Mouse (Mus musculus): Measurements from ENCODE around the gene Amhr2.

Gene Amhr2

DNA sequence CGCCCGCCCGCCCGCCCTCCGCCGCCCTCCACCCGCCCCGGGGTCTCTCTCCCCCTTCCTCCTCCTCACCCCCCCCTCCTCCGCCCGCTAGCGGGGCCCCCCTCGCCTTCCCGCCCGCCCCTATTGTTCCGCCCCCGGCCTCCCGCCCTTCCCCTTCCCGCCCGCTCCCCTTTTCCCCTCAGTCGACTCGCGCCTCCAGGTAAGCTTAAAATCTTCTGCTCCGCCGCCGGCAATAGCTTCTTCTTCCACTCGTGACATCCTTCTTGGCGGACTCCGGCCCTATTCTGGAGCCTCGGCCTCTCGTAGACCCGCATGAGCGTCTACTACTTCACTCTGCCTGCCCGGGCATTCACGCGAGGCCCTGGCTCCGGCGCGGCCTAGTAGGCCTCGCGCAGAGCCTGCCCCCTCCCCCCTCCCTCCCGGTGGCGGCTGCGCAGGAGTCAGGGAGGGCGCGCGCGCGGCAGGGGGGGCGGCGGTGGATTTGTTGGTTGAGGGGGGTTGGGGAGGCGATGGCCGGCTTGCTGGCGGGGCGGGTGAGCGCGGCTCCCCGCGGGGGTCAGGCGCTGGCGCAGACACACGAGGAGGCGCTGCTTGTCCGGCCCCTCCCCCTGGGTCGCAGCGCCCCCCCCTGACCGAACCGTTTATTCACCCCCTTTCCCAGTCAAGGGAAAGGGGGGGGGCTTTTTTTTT lies 25.6 kb downstream of the Amhr2 start:
- DNase-seq (ENCODE audit: low spot score in 2 of 2), result peak; percentile 80 to 81

DNA sequence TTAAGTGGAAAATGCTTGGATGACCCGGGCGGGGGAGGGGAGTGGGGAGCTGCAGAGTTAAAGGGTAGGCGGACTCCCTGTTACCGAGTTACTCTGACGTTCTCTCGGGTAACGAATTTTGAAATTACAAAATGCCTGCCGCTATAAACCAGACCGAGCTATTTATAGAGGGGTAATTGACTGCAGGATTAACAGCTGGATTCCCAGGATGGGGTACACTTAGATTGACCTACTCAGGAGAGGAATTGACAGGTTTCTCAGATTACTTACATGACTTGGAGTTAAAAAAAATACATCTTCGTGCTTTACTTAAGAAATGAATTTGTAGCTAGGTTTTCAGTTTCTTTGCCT lies 26.1 kb downstream of the Amhr2 start:
- no peak for DNase-seq (ENCODE audit: low spot score in 2 of 2)

DNA sequence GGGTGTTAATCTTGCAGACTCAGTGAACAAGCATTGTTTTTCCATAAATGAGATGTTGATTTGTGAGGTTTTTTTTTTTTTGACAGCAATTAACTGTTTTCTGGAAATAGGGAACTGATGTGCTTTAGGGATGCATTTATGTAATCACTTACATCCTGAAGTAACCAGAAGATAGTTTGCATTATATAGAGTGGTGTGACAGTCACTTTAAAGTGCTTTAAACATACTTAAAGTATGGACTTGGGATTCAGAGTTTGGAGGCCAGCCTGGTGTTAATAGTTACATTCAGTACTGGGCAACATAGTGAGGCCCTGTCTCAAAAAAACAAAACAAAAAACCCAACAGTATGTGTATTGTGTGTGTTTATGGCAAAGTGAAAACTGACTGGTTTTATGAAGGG lies 26.6 kb downstream of the Amhr2 start:
- no peak for DNase-seq (ENCODE audit: low spot score in 2 of 2)

DNA sequence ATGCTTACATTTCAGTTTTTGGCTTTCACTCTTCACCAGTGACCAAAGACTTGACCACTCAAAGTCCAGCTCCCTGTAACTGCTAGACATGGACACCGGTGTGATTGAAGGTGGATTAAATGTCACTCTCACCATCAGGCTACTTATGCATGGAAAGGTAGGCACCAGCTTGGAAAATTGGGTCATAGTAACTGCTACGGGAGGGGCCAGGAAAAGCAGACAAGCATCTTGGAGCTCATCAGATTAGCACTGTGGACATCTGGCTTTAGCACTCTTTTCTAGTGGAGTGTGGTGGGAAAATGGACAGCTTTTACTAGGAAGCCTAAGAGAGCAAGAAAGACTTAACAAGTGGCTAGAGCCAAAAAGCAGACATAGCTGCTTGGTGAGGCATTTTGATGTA lies 28.1 kb downstream of the Amhr2 start:
- no peak for DNase-seq (ENCODE audit: low spot score in 2 of 2)

DNA sequence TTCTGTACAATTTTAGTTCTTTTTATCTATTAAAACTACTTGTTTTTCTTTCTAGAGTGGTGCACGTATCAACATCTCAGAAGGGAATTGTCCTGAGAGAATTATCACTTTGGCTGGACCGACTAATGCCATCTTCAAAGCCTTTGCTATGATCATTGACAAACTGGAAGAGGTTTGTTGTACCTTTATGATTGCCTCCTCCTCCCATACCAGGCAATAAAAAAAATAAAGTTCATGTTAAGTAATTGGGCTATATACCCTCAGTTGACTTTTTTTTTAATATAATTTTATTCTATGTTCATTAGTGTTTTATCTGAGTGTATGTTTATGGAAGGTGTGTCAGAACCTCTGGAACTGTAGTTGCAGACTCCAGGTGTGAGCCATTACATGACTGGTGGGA lies 29.4 kb downstream of the Amhr2 start:
- no peak for DNase-seq (ENCODE audit: low spot score in 2 of 2)

DNA sequence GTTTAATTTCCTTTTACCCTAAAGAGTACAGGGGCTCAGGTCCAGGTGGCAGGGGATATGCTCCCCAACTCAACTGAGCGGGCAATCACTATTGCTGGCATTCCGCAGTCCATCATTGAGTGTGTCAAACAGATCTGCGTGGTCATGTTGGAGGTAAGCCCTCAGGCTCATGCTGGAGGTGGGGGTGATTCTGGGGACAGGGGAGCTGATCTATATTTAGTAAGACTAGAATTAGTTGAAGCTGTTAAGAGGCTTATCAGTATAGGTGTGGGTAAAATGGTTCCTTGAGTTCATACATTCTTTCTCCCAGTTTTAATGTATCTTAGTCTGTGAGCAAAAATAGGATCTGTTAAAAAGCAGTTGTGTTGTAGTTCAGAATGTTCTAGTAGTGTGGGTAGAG lies 38.0 kb downstream of the Amhr2 start:
- no peak for DNase-seq (ENCODE audit: low spot score in 2 of 2)

DNA sequence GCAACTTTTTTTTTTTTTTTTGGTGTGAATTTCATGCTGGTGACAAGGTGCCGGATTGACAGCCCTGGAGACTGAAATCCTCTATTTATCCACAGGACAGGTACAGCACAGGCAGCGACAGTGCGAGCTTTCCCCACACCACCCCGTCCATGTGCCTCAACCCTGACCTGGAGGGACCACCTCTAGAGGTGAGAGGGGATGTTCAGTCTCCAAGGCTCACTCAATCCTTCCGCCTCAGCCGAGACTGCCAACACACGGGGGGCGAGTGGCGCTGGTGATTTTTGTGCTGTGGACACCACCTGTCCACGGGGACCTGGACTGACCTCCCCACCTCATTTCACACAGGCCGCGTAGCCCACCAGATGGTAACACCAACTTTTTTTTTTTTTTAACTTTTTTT lies 40.7 kb downstream of the Amhr2 start:
- no peak for DNase-seq (ENCODE audit: low spot score in 2 of 2)

DNA sequence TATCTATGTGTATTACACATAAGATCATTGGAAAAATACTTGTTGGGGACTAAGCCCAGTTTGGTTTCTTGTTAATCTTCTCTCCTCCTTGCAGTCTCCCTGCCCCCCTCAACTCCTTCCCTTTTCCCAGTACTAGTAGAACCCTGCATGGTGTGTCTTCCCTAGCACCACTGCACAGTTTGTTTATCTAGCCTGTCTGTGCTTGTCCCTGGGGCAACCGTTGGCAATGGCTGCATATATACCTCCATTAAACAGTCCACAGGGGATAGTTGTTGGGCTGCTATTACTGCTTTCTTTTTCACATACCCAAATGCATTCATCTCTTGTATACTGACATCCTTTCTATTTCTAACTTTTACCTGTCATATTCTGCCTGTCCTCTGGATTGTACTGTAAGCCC lies 42.5 kb downstream of the Amhr2 start:
- DNase-seq (ENCODE audit: low spot score in 2 of 2), result no peak

DNA sequence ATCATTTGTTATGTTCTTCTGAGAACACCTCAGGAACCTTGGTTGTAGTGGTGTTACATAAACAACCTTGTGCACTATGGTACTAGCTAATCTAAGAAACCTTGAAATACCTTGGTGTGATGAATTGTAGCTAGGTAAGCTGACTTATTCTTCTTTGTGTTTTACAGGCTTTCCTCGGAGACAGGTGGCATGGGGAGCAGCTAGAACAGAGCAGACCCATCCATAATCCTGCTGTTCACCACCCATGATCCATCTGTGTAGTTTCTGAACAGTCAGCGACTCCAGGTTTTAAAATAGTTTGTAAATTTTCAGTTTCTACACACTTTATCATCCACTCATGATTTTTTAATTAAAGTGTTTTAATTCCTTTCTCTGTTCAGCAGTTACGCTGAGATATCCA lies 53.2 kb downstream of the Amhr2 start:
- DNase-seq (ENCODE audit: low spot score in 2 of 2), result no peak

DNA sequence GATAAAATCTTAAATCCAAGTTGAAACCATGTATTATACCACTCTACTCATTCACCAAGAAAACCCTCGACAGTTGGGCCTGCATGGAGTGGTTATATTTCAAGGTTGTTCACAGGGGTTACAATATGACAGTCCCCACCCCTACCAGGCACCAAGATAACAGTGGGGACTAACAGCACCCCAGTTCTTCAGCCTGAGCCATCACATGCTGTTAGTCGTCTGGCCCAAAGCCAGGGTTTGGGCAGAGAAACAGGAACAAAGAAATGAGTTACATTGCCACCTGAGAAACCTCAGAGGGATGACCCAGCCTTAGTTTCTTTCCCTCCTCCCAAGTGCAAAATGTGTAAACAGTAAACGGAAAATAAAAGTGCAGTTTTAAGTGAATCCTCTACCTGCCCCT lies 54.2 kb downstream of the Amhr2 start:
- DNase-seq (ENCODE audit: low spot score in 2 of 2), result no peak

DNA sequence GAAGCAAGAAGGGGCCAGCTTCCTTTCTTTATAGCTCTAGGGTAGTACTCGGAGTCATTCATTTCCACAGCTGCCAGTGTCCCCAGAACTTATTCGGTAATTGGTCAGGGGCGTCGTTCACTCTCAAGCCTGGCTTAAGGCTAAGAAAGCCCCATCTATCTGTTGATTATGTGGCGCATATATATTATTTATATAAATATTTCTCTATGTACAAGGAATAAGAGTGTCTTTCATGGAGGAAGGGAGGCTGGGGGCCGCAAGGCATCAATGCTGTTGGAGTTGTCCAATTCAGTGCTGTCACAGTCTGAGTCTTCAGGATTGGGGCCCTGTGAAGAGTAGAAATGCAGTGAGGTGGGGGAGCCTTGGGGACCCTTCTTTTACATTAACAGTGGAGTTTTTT lies 54.7 kb downstream of the Amhr2 start:
- no peak for DNase-seq (ENCODE audit: low spot score in 2 of 2)

DNA sequence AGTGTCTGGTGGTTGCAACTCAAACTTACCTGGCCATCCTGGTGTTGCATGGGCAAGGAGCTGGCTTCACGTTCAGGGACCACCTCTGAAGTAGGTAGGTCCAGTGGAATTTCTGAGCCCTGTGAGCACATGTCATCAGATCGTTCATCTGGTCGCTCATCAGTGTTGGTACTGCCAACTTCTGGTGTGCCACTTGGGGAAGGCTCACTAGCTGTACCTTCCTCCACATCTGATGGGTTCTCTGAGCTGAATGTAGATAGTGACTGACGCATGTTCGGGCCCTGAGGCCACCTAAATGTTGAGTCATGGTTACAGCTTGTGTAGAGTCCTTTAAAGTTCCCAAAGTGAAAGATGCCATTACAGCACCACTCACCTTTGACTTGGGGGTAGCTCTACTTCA lies 55.3 kb downstream of the Amhr2 start:
- DNase-seq (ENCODE audit: low spot score in 2 of 2), result no peak

DNA sequence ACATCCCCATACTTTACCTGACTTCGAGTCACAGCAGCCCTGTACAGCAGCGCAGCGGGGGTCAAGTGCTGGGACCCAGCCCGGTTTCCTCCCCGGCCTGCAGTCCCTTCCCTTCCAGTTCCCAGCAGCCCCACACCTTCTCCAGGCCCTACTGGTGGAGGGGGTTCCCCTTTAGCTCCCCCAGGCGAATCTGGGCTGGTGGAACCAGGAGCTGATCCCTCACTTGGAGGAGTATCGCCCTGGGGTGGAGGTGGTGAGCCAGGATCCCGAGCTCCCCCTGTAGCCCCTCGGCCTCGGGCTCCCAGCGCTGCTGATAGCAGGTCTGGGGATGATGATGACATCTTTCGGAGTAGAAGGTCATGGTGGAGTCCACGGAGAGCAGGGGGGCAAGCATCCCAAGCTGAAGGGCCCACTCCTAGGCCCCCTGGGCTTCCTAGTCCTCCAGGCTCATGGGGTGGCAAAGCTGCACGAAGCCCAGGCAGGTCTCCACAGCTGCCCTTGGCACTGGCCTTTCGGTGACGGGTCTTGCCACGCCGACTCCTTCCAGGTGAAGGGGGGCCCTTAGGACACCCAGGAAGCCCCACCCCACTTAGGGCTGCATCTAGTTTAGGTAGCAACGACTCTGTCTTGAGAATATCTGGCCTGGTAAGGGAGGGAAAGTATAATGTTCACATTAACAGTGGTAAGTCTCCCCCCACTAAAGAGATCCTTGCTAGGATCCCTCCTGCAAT lies 56.1 kb downstream of the Amhr2 start:
- DNase-seq (ENCODE audit: low spot score in 2 of 2), result no peak

DNA sequence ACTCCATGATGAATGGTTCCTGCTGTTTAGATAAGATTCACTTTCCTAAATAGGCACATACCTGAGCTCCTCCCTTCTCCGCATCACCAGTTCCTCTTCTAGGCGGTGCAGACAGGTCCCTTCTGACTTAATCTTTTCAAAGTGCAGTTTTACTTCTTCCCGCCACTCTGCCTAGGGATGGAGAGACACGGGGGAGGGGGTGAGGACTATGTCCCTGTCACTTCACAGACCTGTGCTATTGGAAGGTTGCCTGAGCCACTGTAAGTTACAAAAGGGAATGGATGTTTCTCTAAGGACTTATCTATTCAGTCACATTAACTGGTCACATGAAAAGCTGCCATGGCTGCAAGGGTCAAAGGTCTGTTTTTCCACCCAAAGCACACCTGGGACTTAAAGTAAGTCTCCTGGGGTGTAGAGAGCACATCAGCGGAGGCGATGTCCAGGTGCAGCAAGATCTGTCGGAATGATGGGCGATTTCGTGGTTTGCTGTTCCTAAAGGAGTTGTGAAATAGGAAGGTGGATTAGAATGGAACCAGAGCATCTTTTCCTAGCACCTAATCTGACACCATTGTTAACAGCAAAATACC lies 57.2 kb downstream of the Amhr2 start:
- DNase-seq (ENCODE audit: low spot score in 2 of 2), result no peak

DNA sequence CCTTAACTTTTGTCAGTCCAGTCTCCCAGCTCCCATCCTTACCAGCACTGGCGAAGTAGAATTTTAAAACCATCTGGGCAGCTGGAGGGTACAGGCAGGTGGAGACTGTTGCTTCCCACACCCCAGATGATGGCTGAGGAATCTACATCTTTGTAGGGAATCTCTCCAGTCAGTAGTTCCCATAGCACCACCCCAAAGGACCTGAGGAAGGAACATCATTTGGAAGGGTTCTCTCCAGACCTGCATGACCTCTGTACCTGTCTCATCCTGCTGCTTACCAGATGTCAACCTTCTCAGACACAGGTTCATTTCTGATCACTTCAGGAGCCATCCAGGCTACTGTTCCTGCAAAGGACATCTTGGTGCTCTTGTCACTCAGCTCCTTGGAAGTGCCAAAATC lies 58.3 kb downstream of the Amhr2 start, which contains the start of gene Gm10337:
Gene Gm10337 (plus strand): TSS at position 276 of the 400 bp plus-strand sequence.
- no peak for DNase-seq (ENCODE audit: low spot score in 2 of 2)

Data from urinary bladder, postnatal 4 days (tissue).